Mouse (Mus musculus) Patski (cell line): ENCODE data around the gene Gm45062. TPM values are rescaled to one million over a fixed set of nuclear protein-coding genes. Genes with fewer than 3 reads are reported as not detected.

Experiments
- ATAC-seq: fragments of 100-300 bp; one replicate; pipeline ENCODE4 v1.8.0; 2021
- CTCF ChIA-PET: fragments of 350-600 bp; sonication (Branson Sonifier 250); formaldehyde crosslinking; loops from one replicate; lab custom pipeline; 2022; ENCODE audit warnings: inconsistent platforms; lab: Charles Lee
- POLR2A ChIA-PET: fragments of 350-600 bp; sonication (Branson Sonifier 250); formaldehyde crosslinking; loops from one replicate; lab custom pipeline; 2022; ENCODE audit warnings: antibody characterized with exemption, inconsistent platforms; lab: Charles Lee
- DNase-seq: peaks from one replicate; pipeline ENCODE4 v3.0.0-alpha.2; 2011; ENCODE audit warnings: low read depth, low spot score
- H3K27me3 ChIP-seq: fragments of 371-371 bp; one replicate; pipeline ENCODE4 v1.5.1; 2021
- CTCF ChIP-seq: fragments of 100-300 bp; IDR thresholded peaks from one replicate; pipeline ENCODE4 v1.5.1; 2021
- in situ Hi-C: fragments of 300-500 bp; cut with MboI; formaldehyde crosslinking; loops from 3 replicates; pipeline ENCODE4 v1.11.1; 2018; ENCODE audit warnings: low pct_unique_long_range_greater_than_20kb, mixed read lengths
- polyA plus RNA-seq: library from polyadenylated mRNA; unstranded; gene quantifications from one replicate; pipeline ENCODE4 v1.2.3, GENCODE M21; 2021

Gene Gm45062
- polyA plus RNA-seq, 1 experiment from 2014 or later: 3.9 TPM

GRCm38 (mm10) chr6:8631986-8632632, 372.9 kb downstream of the Gm45062 start:
- no peak for ATAC-seq
- TF ChIP-seq CTCF: no peak
- no peaks in the 10 kb centered on the region for H3K27me3 ChIP-seq
- no peak for DNase-seq
- POLR2A ChIA-PET: no interaction called here
- CTCF ChIA-PET: interaction anchor here (1.0 kb wide), 1 partner anchor 8 kb away, joined by 3 read pairs; no protein-coding TSS in a partner anchor
- in situ Hi-C loops: no loop called here

- POLR2A ChIA-PET: no interaction called here
- CTCF ChIA-PET: interaction anchor here (1.0 kb wide), 1 partner anchor 7 kb away, joined by 3 read pairs; no protein-coding TSS in a partner anchor
- ATAC-seq: no peak
- TF ChIP-seq CTCF: no peak
- H3K27me3 ChIP-seq: no peaks in the 10 kb centered on the region
- in situ Hi-C loops: no loop called here
- no peak for DNase-seq
These were observed 373.5 kb downstream of the Gm45062 start for GRCm38 (mm10) chr6:8632701-8633100.

- DNase-seq (no peak), ATAC-seq (no peak)
- in situ Hi-C loops: no loop called here
- no peak for TF ChIP-seq CTCF
- POLR2A ChIA-PET: no interaction called here
- H3K27me3 ChIP-seq: no peaks in the 10 kb centered on the region
- CTCF ChIA-PET: interaction anchor here (1.2 to 2.7 kb wide), 3 partner anchors 12 to 17 kb away, joined by 3 to 10 read pairs (median 5); no protein-coding TSS in a partner anchor
These were observed 378.9 kb downstream of the Gm45062 start for GRCm38 (mm10) chr6:8638122-8638521.

GRCm38 (mm10) chr6:8638899-8639298, 379.6 kb downstream of the Gm45062 start:
- POLR2A ChIA-PET: interaction anchor here (0.8 kb wide), 1 partner anchor 50 kb away, joined by 3 read pairs; no protein-coding TSS in a partner anchor
- TF ChIP-seq CTCF: no peak
- CTCF ChIA-PET: interaction anchor here (1.0 to 2.7 kb wide), 3 partner anchors 11 to 53 kb away, joined by 3 to 10 read pairs (median 5); no protein-coding TSS in a partner anchor
- ATAC-seq: no peak
- no peaks in the 10 kb centered on the region for H3K27me3 ChIP-seq
- in situ Hi-C loops: no loop called here
- DNase-seq: no peak

GRCm38 (mm10) chr6:8639526-8639925, 380.3 kb downstream of the Gm45062 start:
- DNase-seq: no peak
- ChIA-PET POLR2A (interaction anchor here (0.8 kb wide), 1 partner anchor 51 kb away, joined by 3 read pairs; no protein-coding TSS in a partner anchor), CTCF (interaction anchor here (0.9 to 2.7 kb wide), 4 partner anchors 8 to 53 kb away, joined by 3 to 10 read pairs (median 4); no protein-coding TSS in a partner anchor)
- H3K27me3 ChIP-seq: no peaks in the 10 kb centered on the region
- in situ Hi-C loops: no loop called here
- no peak for ATAC-seq
- TF ChIP-seq CTCF: no peak

GRCm38 (mm10) chr6:8640863-8641262, 381.6 kb downstream of the Gm45062 start:
- ChIA-PET CTCF (interaction anchor here (0.9 to 1.3 kb wide), 3 partner anchors 11 to 107 kb away, joined by 3 to 5 read pairs (median 3); no protein-coding TSS in a partner anchor), POLR2A (no interaction called here)
- in situ Hi-C loops: no loop called here
- ATAC-seq (peak; percentile 48), DNase-seq (no peak)
- TF ChIP-seq CTCF: no peak
- no peaks in the 10 kb centered on the region for H3K27me3 ChIP-seq

GRCm38 (mm10) chr6:8644703-8645102, 385.5 kb downstream of the Gm45062 start:
- ATAC-seq: no peak

GRCm38 (mm10) chr6:8645708-8646107, 386.5 kb downstream of the Gm45062 start:
- DNase-seq: no peak
- ChIA-PET CTCF (interaction anchor here (1.3 kb wide), 1 partner anchor 20 kb away, joined by 4 read pairs; no protein-coding TSS in a partner anchor), POLR2A (no interaction called here)
- no peak for TF ChIP-seq CTCF
- in situ Hi-C loops: no loop called here
- no peak for ATAC-seq
- H3K27me3 ChIP-seq: no peaks in the 10 kb centered on the region

More at GRCm38 (mm10) chr6:8644703-8645102, 385.5 kb downstream of the Gm45062 start:
- no peak for DNase-seq
- no peaks in the 10 kb centered on the region for H3K27me3 ChIP-seq
- in situ Hi-C loops: no loop called here
- TF ChIP-seq CTCF: no peak
- POLR2A ChIA-PET: no interaction called here
- CTCF ChIA-PET: interaction anchor here (0.8 to 1.3 kb wide), 2 partner anchors 19 to 92 kb away, joined by 3 to 4 read pairs; no protein-coding TSS in a partner anchor

Other genes with a start within 250 kb of the Gm45062 start
- gene Col28a1, start 66.8 kb upstream of the Gm45062 start, polyA plus RNA-seq: not detected
- gene Mios, start 50.2 kb upstream of the Gm45062 start, polyA plus RNA-seq: 9.9 TPM
- gene Rpa3, start 277 bp upstream of the Gm45062 start, polyA plus RNA-seq: 52.2 TPM
- 8.9 TPM for gene Umad1, start 162 bp upstream of the Gm45062 start, polyA plus RNA-seq